Mouse (Mus musculus) limb, embryonic 11.5 days (tissue): Measurements from ENCODE around the gene Plekhm3. TPM values are rescaled to one million over a fixed set of nuclear protein-coding genes. Genes with fewer than 3 reads are reported as not detected.

Source experiments
- ATAC-seq: fragments of 200-750 bp; cut with Nextera tagmentation; 2 replicates; pipeline ENCODE4 v1.8.0; 2017; ENCODE audit warnings: low read depth; ENCODE audit not compliant: insufficient number of reproducible peaks, low FRiP score, low TSS enrichment
- DNase-seq: peaks from one replicate; pipeline ENCODE4 v3.0.0-alpha.2; 2015; ENCODE audit warnings: low spot score
- H3K27ac ChIP-seq: fragments of 300-500 bp; sonication (generic); replicated peaks from 2 replicates; pipeline ENCODE4 v1.5.1; 2014; ENCODE audit warnings: low read depth, mild to moderate bottlenecking, low read length
- H3K27me3 ChIP-seq: fragments of 300-500 bp; sonication (generic); 2 replicates; pipeline ENCODE4 v1.6.1; 2014; ENCODE audit warnings: mild to moderate bottlenecking, low read length, mixed read lengths; ENCODE audit not compliant: control insufficient read depth, insufficient read depth
- H3K36me3 ChIP-seq: fragments of 300-500 bp; sonication (generic); 2 replicates; pipeline ENCODE4 v1.6.1; 2014; ENCODE audit warnings: mild to moderate bottlenecking, low read length, moderate library complexity, mixed read lengths; ENCODE audit not compliant: control insufficient read depth, insufficient read depth
- H3K4me1 ChIP-seq: fragments of 300-500 bp; sonication (generic); 2 replicates; pipeline ENCODE4 v1.6.1; 2014; ENCODE audit warnings: low read length, mixed read lengths; ENCODE audit not compliant: control insufficient read depth, insufficient read depth
- H3K4me2 ChIP-seq: fragments of 300-500 bp; sonication (generic); 2 replicates; pipeline ENCODE4 v1.6.1; 2014; ENCODE audit warnings: low read depth, mild to moderate bottlenecking, moderate library complexity; ENCODE audit not compliant: severe bottlenecking
- H3K4me3 ChIP-seq: fragments of 300-500 bp; sonication (generic); 2 replicates; pipeline ENCODE4 v1.5.1; 2014; ENCODE audit warnings: low read depth, low read length
- H3K9ac ChIP-seq: fragments of 300-500 bp; sonication (generic); 2 replicates; pipeline ENCODE4 v1.6.1; 2014; ENCODE audit warnings: mild to moderate bottlenecking, low read length
- H3K9me3 ChIP-seq: fragments of 300-500 bp; sonication (generic); 2 replicates; pipeline ENCODE4 v1.6.1; 2016; ENCODE audit warnings: low read length; ENCODE audit not compliant: control insufficient read depth
- WGBS: fragments of 180-500 bp; shearing (Covaris S2); extraction: QIAGEN DNeasy Blood & Tissue Kit; methylation state at CpG from one replicate; pipeline ENCODE4 v1.1.7; 2014; 5-methylcytosine and 5-hydroxymethylcytosine counted together
- polyA plus RNA-seq: library from polyadenylated mRNA; unstranded; fragments of >200 nt; fragmentation: Nextera tagmentation; extraction: Ambion mirVana; gene quantifications from 2 replicates; pipeline ENCODE4 v1.2.1, GENCODE M21; 2014

The Plekhm3 gene
- polyA plus RNA-seq, 1 experiment from 2014 or later = 7.8 TPM

DNA sequence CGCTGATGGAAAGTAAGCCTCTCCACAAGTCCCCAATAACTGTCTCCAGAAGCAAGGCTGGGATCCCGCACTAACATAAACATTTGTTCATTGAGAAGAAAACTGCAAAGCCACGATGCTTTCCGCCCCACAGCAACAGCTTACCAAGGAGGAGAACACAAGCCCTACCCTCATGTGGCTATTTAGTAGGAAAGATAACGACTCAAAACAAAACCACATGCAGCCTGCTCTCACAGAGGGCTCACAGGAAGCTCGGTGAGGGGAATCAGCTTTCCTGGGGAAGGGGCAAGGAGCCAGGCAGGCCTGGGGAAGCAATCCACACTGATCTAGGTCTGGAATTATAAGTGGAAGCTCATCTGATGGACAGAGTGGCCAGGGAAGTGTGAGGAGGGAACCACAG lies 72.6 kb downstream of the Plekhm3 start:
- WGBS = 33% methylated on average over 6 of the region's 6 CpGs
- H3K4me1 ChIP-seq = peaks cover 5% of the 10 kb centered on the region; the same call in 1 of the 2 replicates
- no peak overlapping the region for H3K4me3 ChIP-seq
- H3K36me3 ChIP-seq = no peaks in the 10 kb centered on the region
- no peak overlapping the region for H3K4me2 ChIP-seq
- no peak for ATAC-seq
- no peak for DNase-seq
- H3K9ac ChIP-seq = no peak overlapping the region
- no peak overlapping the region for H3K27ac ChIP-seq
- H3K9me3 ChIP-seq = no peaks in the 10 kb centered on the region
- peaks cover 6% of the 10 kb centered on the region for H3K27me3 ChIP-seq

DNA sequence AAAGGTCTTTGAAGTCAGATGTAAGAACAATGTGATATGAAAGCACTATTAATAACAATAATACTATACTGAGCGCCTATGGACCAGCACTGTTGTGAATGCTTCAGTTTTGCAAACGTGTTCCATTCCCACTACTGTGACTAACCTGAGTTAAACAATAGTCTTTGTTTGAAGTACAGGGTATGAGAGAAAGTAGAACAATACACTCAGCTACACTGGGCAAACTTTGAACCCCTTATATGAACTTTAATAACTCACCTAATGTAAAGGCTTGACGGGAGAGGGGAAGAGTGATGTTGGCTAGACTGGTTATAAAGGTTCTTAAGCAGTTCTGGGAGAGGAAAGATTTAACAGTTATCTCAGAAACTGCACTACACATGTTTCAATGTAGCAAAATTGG lies 76.0 kb downstream of the Plekhm3 start:
- no peak overlapping the region for H3K9ac ChIP-seq
- ATAC-seq (no peak), DNase-seq (no peak)
- peaks cover 10% of the 10 kb centered on the region; the same call in 1 of the 2 replicates for H3K4me1 ChIP-seq
- no peak overlapping the region for H3K4me3 ChIP-seq
- H3K4me2 ChIP-seq = no peak overlapping the region
- H3K27ac ChIP-seq = no peak overlapping the region
- WGBS = 83% methylated on average over 3 of the region's 3 CpGs
- no peaks in the 10 kb centered on the region for H3K9me3 ChIP-seq
- no peaks in the 10 kb centered on the region for H3K36me3 ChIP-seq
- H3K27me3 ChIP-seq = peaks cover 6% of the 10 kb centered on the region

DNA sequence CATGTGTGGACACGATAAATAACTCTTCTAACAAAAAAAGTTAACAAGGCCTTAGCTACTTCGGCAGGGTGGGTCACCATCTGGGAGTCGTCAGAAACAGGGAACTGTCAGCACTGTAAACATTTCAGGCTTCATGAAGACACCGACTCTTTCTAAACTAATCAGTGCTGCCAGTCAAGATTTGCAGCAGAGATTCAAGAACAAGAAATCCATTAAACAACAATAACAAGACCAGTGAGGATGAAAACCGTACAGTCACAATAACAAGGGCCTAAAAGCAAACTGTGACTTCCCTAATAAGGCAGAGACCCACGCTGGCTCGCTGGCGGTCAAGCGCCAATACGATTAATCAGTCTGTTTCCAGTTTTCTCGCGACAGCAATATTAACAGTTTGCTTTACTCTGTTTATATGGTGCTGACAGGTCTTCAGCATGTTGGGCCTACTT lies 77.8 kb downstream of the Plekhm3 start:
- Histone ChIP-seq H3K27ac (no peak overlapping the region), H3K4me1 (peaks cover 10% of the 10 kb centered on the region; the same call in 1 of the 2 replicates), H3K9ac (no peak overlapping the region), H3K9me3 (no peaks in the 10 kb centered on the region), H3K36me3 (no peaks in the 10 kb centered on the region), H3K4me3 (no peak overlapping the region), H3K4me2 (no peak overlapping the region), H3K27me3 (peaks cover 6% of the 10 kb centered on the region)
- WGBS = 12% methylated on average over 12 of the region's 12 CpGs
- DNase-seq = peak; percentile 57
- no peak for ATAC-seq

DNA sequence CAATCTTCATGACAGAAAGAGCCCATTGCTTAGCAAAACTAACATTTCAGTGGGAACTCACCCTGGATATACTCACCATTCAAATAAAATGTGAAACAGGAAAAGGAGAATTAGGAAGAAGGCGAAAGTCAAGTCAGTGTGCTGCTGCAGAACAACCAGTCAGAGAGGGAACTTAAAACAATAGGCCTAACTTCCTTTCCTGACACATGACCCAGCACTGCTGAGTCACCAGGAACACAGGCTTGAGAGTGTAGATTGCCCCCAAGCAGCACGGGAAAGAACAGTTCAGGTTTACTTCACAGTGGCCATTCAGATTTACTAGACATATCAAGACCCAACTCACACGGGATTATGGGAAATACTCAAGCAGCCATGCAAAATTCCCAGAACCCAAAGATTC lies 80.3 kb downstream of the Plekhm3 start:
- H3K4me3 ChIP-seq = no peak overlapping the region
- peaks cover 10% of the 10 kb centered on the region; the same call in 1 of the 2 replicates for H3K4me1 ChIP-seq
- H3K4me2 ChIP-seq = no peak overlapping the region
- no peak overlapping the region for H3K9ac ChIP-seq
- H3K27me3 ChIP-seq = peaks cover 6% of the 10 kb centered on the region; the same call in 1 of the 2 replicates
- 77% methylated on average over 3 of the region's 3 CpGs for WGBS
- no peak overlapping the region for H3K27ac ChIP-seq
- no peak for DNase-seq
- H3K36me3 ChIP-seq = no peaks in the 10 kb centered on the region
- no peak for ATAC-seq
- H3K9me3 ChIP-seq = no peaks in the 10 kb centered on the region

DNA sequence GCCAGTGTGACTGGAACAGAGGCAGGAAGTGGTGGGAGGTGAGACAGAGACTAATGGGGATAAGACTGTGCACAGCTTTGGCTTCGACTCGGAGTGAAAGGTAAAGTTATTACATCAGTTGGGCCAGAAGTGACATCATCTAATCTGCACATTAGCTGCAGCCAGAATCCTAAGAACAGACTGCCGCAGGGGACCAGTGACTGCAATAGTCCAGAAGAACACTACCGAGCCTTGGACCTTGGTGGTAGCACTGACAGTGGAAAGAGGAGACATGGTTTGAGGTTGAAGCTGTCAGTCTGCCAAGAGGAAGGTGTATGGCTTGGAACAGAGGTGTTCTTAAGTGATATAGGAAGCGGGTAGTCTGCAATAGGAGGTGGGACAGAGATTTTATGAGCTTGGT lies 80.9 kb downstream of the Plekhm3 start:
- Histone ChIP-seq H3K4me1 (peaks cover 10% of the 10 kb centered on the region; the same call in 1 of the 2 replicates), H3K4me3 (no peak overlapping the region), H3K4me2 (no peak overlapping the region), H3K27ac (no peak overlapping the region), H3K9me3 (no peaks in the 10 kb centered on the region), H3K27me3 (peaks cover 3% of the 10 kb centered on the region; the same call in 1 of the 2 replicates), H3K36me3 (no peaks in the 10 kb centered on the region), H3K9ac (no peak overlapping the region)
- no peak for ATAC-seq
- no peak for DNase-seq
- WGBS = 84% methylated on average over 5 of the region's 5 CpGs

DNA sequence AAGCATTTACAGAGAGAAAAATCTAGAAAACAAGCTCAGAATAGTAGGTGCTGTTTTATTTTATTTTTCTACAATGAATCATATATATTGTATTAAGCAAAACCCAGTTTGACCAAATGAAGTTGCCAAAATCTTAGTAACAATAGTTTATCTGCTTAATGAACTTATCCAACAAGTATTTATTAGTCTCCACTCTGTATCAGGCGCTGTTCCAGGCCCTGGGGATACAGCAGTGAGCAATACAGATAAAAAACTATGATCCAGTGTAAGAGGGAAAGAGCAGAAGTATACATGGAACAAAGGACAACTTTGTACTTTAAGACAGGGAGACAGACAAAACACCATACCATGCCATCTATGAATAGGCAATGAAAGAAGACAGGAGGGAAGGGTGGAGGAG lies 81.5 kb downstream of the Plekhm3 start:
- H3K36me3 ChIP-seq = no peaks in the 10 kb centered on the region
- H3K4me2 ChIP-seq = no peak overlapping the region
- no peak overlapping the region for H3K4me3 ChIP-seq
- H3K9me3 ChIP-seq = no peaks in the 10 kb centered on the region
- WGBS = 81% methylated on average over 1 of the region's 1 CpGs
- no peak for DNase-seq
- H3K27me3 ChIP-seq = no peaks in the 10 kb centered on the region
- H3K9ac ChIP-seq = no peak overlapping the region
- ATAC-seq = no peak
- H3K27ac ChIP-seq = no peak overlapping the region
- H3K4me1 ChIP-seq = peaks cover 10% of the 10 kb centered on the region; the same call in 1 of the 2 replicates

DNA sequence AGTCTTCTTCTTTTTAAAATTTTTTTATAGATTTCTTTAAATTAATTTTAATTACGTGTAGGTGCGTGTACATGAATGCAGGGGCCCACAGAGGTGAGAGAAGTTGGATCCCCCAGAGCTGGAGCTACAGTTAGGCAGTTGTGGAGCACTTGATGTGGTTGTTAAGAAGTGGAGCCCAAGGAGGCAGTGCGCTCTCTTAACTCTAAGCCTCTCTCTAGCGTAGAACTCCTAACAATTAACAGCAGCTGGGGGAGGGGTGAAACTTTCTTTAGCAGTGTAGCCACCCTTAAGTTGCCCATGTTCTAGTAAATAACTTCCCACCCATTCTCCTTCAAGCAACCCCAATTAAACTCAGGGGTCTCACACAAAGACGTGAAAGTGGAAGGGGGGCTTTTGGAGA lies 84.7 kb downstream of the Plekhm3 start:
- Histone ChIP-seq H3K27me3 (no peaks in the 10 kb centered on the region), H3K9me3 (no peaks in the 10 kb centered on the region), H3K4me3 (no peak overlapping the region), H3K9ac (no peak overlapping the region), H3K4me1 (no peaks in the 10 kb centered on the region), H3K27ac (no peak overlapping the region), H3K4me2 (no peak overlapping the region), H3K36me3 (no peaks in the 10 kb centered on the region)
- no peak for DNase-seq
- no peak for ATAC-seq
- 75% methylated on average over 5 of the region's 5 CpGs for WGBS

DNA sequence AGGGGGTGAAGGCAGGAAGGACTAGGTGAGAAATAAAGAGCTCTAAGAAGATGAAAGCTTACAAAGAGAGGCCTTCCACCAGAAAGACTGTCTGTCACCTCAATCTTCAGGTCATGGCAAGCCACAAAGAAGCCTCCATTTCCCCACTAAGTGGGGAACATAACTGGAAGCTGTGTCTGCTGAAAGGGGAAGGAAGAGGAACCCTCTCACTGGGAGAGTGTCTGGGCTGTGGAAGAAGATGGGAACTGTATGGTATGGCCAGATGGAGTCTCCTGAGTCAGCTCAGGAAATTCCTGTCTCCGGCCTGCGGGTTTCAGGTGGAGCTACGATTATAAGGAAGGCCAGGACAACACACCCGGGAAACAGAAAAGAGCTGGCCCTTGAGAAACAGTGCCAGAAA lies 88.9 kb downstream of the Plekhm3 start:
- no peak for DNase-seq
- no peaks in the 10 kb centered on the region for H3K27me3 ChIP-seq
- H3K36me3 ChIP-seq = no peaks in the 10 kb centered on the region
- H3K4me1 ChIP-seq = no peaks in the 10 kb centered on the region
- no peak overlapping the region for H3K9ac ChIP-seq
- no peak overlapping the region for H3K4me3 ChIP-seq
- ATAC-seq = no peak
- 74% methylated on average over 4 of the region's 4 CpGs for WGBS
- no peak overlapping the region for H3K4me2 ChIP-seq
- H3K9me3 ChIP-seq = no peaks in the 10 kb centered on the region
- no peak overlapping the region for H3K27ac ChIP-seq

DNA sequence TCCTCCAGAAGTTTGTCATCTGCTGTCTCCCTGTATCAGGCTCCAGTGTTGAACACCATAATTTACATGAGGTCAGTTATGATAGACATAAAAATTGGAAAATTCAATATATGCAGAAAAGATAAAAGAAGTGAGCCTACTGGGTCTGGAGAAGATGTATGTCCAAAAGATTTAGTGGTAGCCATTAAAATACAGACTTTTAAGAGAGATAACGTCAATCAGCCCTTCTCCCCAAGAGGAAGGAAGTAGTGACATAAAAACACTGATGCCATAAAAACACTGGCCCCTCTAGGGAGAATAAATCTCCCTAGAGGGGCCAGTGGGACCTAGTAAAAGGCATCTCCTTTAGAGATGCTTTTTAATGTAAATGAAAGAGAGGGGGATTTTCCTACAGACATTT lies 90.5 kb downstream of the Plekhm3 start:
- no peak overlapping the region for H3K4me2 ChIP-seq
- H3K27me3 ChIP-seq = no peaks in the 10 kb centered on the region
- no peaks in the 10 kb centered on the region for H3K4me1 ChIP-seq
- WGBS = 32% methylated on average over 1 of the region's 1 CpGs
- no peak overlapping the region for H3K4me3 ChIP-seq
- ATAC-seq = no peak
- no peaks in the 10 kb centered on the region for H3K9me3 ChIP-seq
- no peak overlapping the region for H3K27ac ChIP-seq
- no peak overlapping the region for H3K9ac ChIP-seq
- H3K36me3 ChIP-seq = no peaks in the 10 kb centered on the region
- no peak for DNase-seq
